Mouse (Mus musculus) embryonic facial prominence, embryonic 10.5 days (tissue): ENCODE measurements around the gene Edem3. TPM values are rescaled to one million over a fixed set of nuclear protein-coding genes. Genes with fewer than 3 reads are reported as not detected.

Source experiments
- DNase-seq: peaks from one replicate; pipeline ENCODE4 v3.0.0-alpha.2; 2017; ENCODE audit warnings: low spot score
- H3K27ac ChIP-seq: fragments of 300-500 bp; sonication (generic); replicated peaks from 2 replicates; pipeline ENCODE4 v1.5.1; 2016; ENCODE audit warnings: mild to moderate bottlenecking
- H3K27me3 ChIP-seq: fragments of 300-500 bp; sonication (generic); replicated peaks from 2 replicates; pipeline ENCODE4 v1.6.1; 2016; ENCODE audit warnings: low read depth, mild to moderate bottlenecking; ENCODE audit not compliant: poor library complexity, severe bottlenecking
- H3K36me3 ChIP-seq: fragments of 300-500 bp; sonication (generic); replicated peaks from 2 replicates; pipeline ENCODE4 v1.6.1; 2016; ENCODE audit warnings: mild to moderate bottlenecking, moderate library complexity
- H3K4me1 ChIP-seq: fragments of 300-500 bp; sonication (generic); 2 replicates; pipeline ENCODE4 v1.6.1; 2016
- H3K4me3 ChIP-seq: fragments of 300-500 bp; sonication (generic); 2 replicates; pipeline ENCODE4 v1.5.1; 2016; ENCODE audit warnings: mild to moderate bottlenecking, moderate library complexity
- H3K9me3 ChIP-seq: fragments of 300-500 bp; sonication (generic); 2 replicates; pipeline ENCODE4 v1.6.1; 2016; ENCODE audit warnings: mild to moderate bottlenecking
- WGBS: fragments of 180-500 bp; shearing (Covaris S2); methylation state at CpG from one replicate; pipeline ENCODE4 v1.1.7; 2016; 5-methylcytosine and 5-hydroxymethylcytosine counted together
- polyA plus RNA-seq: library from polyadenylated mRNA; unstranded; fragments of >200 nt; fragmentation: Nextera tagmentation; extraction: Ambion mirVana; gene quantifications from 2 replicates; pipeline ENCODE4 v1.2.1, GENCODE M21; 2016

Edem3 gene
- 18.9 and 19.1 TPM in 2 replicates for polyA plus RNA-seq

DNA sequence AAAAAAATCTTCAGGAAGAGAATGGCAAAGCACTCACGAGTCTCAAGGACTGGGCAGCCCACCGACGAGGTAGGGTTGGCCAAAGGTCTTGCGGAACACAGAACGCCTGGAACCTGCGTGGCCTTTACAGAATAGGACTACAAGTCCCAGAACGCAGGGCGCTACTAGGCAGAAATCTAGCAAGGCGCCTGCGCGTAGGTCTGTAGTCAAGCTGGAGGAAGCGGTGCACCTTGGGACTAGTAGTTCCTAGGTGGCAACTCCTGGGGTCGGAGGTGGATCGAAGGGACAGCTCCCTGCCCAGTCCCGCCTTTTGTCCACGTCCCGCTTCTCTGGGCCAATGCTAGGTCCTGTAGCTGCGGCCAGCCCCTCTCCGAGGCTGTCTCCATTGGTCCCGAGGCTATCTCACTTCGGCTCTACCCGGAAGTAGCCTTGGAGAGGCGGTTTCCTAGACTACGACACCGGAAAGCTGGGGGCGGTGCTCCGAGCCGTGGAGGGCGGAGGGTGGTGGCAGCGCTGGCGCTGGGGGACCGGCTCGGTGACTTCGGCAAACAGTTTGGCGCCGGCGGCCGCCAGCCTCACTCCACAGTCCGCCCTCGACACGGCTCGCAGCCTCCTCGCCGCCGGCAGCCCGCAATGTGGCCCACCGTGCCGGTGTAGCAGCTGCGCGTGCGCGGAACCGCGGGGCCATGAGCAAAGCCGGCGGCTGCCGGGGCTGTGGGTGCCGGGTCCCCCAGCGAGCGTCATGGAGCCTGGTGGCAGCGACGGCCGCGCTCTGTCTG is at the start of gene Edem3:
Gene Edem3, plus strand, starts transcription at position 491 of the 779 bp plus-strand sequence.
- peaks cover 30% of the 10 kb centered on the region for H3K4me1 ChIP-seq
- no peaks in the 10 kb centered on the region for H3K9me3 ChIP-seq
- DNase-seq: peak; percentile 96
- H3K27ac ChIP-seq: peak within 1 kb of the TSS; percentile 85
- WGBS: under 1% methylated on average over 64 of the region's 64 CpGs
- peak within 1 kb of the TSS; percentile 97 for H3K4me3 ChIP-seq
- no peaks in the 10 kb centered on the region for H3K27me3 ChIP-seq
- 0 out of 2 replicates have a peak, but pooled peaks cover 1% of the 10 kb centered on the region for H3K36me3 ChIP-seq

DNA sequence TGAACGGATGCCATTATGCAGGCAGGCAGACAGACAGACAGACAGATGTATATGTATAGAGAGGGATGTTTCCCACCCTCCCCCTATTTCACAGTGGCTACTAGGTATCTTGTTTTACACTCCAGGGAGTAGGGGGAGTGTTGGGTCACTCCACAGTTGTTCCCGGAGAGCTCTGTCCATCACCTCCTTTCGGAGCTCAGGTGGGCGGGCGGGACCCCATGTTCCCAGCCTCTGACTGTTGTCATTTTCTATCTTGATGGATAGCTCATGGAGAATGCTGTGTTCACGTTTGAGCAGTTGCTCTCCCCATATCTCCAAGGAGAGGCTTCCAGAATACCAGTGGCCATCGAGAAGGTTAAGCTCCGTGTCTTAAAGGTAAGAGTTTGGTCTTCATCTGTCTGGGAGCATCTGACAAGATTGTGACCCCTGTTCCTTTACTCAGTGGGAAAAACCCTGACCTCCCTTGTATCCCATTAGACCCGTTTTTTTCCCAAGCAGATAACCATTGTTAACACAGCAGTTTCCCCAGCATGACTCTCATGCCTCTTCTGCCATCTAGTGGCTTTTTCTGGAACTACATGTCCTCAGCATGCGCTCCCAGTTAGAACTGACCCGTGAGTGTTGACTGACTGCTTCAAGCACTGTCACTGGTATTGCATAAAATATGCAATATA is 49.3 kb upstream of the Edem3 start:
- H3K4me1 ChIP-seq: peaks cover 8% of the 10 kb centered on the region; the same call in 1 of the 2 replicates
- H3K9me3 ChIP-seq: no peaks in the 10 kb centered on the region
- no peaks in the 10 kb centered on the region for H3K27me3 ChIP-seq
- H3K36me3 ChIP-seq: no peaks in the 10 kb centered on the region
- 37% methylated on average over 11 of the region's 11 CpGs for WGBS
- peak; percentile 79 for DNase-seq
- no peak overlapping the region for H3K27ac ChIP-seq
- H3K4me3 ChIP-seq: no peak overlapping the region

DNA sequence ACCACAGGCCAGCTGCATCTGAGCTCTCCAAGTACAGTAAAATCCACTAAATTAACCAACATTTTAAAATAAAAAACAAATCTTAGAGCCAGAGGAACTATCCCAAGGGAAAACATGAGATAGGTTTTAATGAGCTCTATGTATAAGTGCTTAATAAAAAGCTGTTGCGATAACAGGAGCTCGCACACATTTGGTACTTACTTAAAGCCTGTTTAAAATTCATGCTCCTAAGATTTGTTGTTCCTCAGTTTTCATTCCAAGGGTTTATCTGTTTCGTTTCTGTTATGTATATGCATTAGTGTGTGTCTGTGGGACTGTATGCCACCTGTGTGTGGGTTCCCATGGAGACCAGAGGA is 48.8 kb upstream of the Edem3 start:
- WGBS: 84% methylated on average over 3 of the region's 3 CpGs
- Histone ChIP-seq H3K9me3 (no peaks in the 10 kb centered on the region), H3K4me3 (no peak overlapping the region)

DNA sequence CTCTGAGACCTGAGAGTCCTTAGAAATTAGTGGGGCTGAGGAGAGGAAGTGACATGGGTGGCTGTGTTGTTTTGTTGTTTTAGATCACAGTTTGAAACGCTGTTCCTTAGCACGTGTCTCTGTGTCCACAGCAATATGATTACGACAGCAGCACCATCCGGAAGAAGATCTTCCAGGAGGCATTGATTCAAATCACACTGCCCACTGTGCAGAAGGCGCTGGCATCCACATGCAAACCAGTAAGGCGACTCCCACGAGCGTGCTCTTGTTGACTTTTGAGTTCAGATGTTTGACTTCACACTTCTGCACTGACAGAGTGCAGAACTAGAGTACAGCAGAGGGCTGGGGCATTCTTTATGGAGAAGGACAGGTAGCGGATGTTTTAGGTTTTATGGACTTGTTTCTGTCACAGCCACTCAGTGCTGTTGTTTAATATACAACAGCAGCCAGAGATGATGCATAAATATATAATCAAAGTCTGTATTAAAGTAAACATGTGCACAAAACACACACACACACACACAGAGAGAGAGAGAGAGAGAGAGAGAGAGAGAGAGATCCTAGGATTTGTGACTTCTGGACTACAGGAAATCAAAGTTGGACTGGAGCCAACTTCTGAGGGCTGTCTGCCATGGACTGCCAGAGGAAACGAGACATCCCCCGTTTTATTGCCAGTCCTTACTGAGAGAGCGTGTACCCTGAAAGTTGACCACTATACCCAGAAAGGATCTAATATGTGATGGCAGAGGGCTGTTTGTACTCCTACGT is 46.0 kb upstream of the Edem3 start:
- H3K4me1 ChIP-seq: peaks cover 8% of the 10 kb centered on the region; the same call in 1 of the 2 replicates
- no peak for DNase-seq
- no peaks in the 10 kb centered on the region for H3K27me3 ChIP-seq
- no peaks in the 10 kb centered on the region for H3K36me3 ChIP-seq
- 80% methylated on average over 13 of the region's 13 CpGs for WGBS
- H3K27ac ChIP-seq: no peak overlapping the region
- H3K4me3 ChIP-seq: no peak overlapping the region
- no peaks in the 10 kb centered on the region for H3K9me3 ChIP-seq

More for the DNA sequence above, 48.8 kb upstream of the Edem3 start:
- Histone ChIP-seq H3K36me3 (no peaks in the 10 kb centered on the region), H3K27ac (no peak overlapping the region), H3K27me3 (no peaks in the 10 kb centered on the region), H3K4me1 (peaks cover 8% of the 10 kb centered on the region; the same call in 1 of the 2 replicates)
- DNase-seq: no peak

DNA sequence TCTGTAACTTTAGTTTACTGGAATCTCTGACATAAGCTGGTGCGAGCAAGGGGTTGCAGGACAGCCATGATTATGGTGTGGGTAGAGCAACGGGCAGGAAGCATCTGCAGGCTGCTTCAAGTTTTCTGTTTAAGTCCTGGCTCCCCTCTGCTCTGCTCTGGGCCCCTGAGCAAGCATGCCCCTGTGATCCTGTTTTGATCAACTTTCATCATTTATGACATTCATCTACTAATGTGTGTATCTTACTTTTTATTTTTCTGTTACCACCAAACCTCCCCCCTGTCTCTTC is 45.5 kb upstream of the Edem3 start:
- H3K36me3 ChIP-seq: no peaks in the 10 kb centered on the region
- no peak overlapping the region for H3K4me3 ChIP-seq
- H3K27ac ChIP-seq: no peak overlapping the region
- peaks cover 8% of the 10 kb centered on the region; the same call in 1 of the 2 replicates for H3K4me1 ChIP-seq
- H3K27me3 ChIP-seq: no peaks in the 10 kb centered on the region
- H3K9me3 ChIP-seq: no peaks in the 10 kb centered on the region
- WGBS: 80% methylated on average over 2 of the region's 2 CpGs
- no peak for DNase-seq

DNA sequence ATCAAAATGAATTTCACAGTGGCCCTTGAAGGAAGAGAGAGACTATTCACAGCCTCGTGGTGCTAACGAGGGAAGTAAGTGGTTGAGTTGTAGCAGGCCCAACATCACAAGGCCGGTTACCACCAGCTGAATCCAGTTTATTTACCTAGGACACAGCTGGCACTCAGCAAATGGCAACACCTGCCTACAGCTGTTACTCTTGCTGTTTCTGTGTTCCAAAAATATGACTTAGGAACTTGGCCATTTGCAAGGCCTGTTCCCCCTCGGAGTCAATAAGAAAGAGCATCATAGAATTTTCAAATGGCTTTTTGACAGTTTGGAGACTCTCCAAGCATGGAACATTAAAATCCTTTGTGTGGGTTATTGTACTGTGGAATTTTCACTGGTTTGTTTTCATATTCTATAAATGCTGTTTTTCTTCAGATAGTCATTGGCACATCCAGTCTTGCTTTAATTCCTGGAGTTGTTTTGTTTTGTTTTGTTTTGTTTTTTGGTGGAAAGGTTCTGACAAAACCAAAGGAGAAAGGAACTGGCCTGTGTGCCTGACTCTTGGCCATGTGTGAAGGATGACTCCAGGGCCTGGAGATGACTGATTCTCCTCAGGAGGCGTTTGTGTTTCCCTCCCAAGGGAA is 44.6 kb upstream of the Edem3 start:
- DNase-seq: no peak
- no peak overlapping the region for H3K27ac ChIP-seq
- 0 out of 2 replicates have a peak, but pooled peaks cover 6% of the 10 kb centered on the region for H3K4me1 ChIP-seq
- no peaks in the 10 kb centered on the region for H3K27me3 ChIP-seq
- H3K36me3 ChIP-seq: no peaks in the 10 kb centered on the region
- WGBS: 74% methylated on average over 5 of the region's 5 CpGs
- no peak overlapping the region for H3K4me3 ChIP-seq
- H3K9me3 ChIP-seq: no peaks in the 10 kb centered on the region

DNA sequence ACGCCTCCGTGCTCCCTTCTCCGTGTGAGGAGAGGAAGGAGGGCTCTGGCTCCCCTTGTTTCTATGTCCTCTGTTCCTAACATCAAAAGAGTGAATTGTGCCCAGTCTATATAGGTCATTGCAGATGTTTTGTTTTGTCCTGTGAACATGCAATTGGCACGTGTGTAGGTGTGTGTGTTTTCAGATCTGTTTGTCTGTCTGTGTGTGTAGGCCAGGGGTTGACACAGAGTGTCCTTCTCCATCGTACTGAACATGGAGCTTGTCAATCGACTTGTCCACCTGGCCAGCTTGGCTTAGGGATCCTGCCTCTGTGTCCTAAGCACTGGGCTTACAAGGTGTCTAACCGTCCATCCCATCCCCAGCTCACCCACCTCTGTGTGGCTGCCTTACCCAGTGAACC is 44.1 kb upstream of the Edem3 start:
- H3K4me1 ChIP-seq: 0 out of 2 replicates have a peak, but pooled peaks cover 6% of the 10 kb centered on the region
- H3K27me3 ChIP-seq: no peaks in the 10 kb centered on the region
- no peaks in the 10 kb centered on the region for H3K36me3 ChIP-seq

DNA sequence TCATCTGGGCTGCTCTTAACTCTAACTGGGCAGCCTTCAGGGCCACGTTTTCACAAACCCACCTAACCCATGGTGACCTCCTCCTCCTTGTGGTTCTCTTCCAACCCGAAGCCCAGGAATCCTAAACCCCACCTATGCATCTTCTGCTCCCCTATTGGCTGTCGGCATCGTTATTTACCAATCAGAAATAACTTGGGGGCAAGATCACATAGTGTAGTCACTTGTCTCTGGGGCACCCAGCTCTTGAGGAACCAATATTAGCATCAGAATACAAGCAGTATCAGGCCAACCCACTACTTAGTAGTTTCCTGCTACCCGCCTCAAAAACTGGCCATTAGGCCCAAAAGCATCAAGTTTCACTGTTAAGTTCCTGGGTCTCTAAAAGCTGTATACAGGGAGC is 42.5 kb upstream of the Edem3 start:
- H3K4me3 ChIP-seq: no peak overlapping the region
- no peaks in the 10 kb centered on the region for H3K36me3 ChIP-seq
- 42% methylated on average over 5 of the region's 5 CpGs for WGBS
- no peaks in the 10 kb centered on the region for H3K9me3 ChIP-seq
- H3K4me1 ChIP-seq: 0 out of 2 replicates have a peak, but pooled peaks cover 6% of the 10 kb centered on the region
- H3K27me3 ChIP-seq: no peaks in the 10 kb centered on the region
- H3K27ac ChIP-seq: no peak overlapping the region
- DNase-seq: no peak

More for the DNA sequence above, 44.1 kb upstream of the Edem3 start:
- Histone ChIP-seq H3K4me3 (no peak overlapping the region), H3K9me3 (no peaks in the 10 kb centered on the region), H3K27ac (no peak overlapping the region)
- WGBS: 77% methylated on average over 7 of the region's 7 CpGs
- DNase-seq: no peak

DNA sequence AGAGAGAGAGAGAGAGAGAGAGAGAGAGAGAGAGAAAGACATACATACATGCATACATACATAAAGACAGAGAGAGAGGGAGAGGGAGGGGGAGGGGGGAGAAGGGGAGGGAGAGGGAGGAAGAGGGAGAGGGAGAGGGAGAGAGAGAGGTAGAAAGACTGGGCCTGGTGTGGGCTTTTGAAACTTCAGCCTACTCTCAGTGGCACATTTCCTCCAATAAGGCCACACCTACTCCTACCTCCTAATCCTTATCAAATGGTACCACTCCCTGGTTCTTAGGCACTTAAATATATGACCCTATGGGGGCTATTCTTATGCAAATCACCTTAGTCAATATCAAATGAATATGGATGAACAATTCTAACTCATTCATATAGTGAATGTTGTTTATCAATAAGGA is 41.5 kb upstream of the Edem3 start:
- H3K9me3 ChIP-seq: no peaks in the 10 kb centered on the region
- no peaks in the 10 kb centered on the region for H3K36me3 ChIP-seq
- 0 out of 2 replicates have a peak, but pooled peaks cover 6% of the 10 kb centered on the region for H3K4me1 ChIP-seq
- no peak for DNase-seq
- no peak overlapping the region for H3K4me3 ChIP-seq
- no peaks in the 10 kb centered on the region for H3K27me3 ChIP-seq
- no peak overlapping the region for H3K27ac ChIP-seq

DNA sequence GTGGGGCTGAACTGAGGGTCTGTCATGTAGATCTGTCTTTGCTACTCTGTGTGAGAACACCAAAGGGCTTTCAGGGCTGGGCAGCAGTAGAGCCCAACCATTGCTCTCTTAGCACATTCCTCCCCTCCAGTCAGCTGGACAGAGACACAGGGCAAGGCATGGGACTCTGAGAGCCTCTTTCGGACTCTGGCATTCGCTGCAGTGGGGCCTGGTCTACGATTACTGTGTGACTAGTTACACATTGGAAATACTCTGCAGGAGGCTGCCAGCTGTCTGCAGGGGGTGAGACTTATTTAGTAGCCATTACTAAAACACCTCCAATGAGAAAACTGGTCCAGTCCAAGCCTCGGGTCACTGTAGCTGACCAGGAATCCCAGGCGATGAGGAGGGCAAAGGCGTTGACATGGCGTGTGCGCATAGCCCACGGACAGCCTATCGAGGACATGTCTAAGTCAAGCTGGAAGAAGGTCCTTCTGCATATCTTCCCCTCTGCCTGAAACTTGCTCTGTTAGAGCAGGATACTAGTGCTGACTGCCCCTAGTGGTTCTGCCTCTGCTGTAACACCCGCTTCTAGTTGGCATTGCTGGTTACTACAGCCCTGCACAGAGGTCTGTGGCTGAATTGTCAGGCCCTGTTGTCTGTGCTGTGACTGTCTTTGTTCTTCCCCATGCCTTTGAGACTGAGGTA is 39.0 kb upstream of the Edem3 start:
- WGBS: 78% methylated on average over 11 of the region's 11 CpGs

DNA sequence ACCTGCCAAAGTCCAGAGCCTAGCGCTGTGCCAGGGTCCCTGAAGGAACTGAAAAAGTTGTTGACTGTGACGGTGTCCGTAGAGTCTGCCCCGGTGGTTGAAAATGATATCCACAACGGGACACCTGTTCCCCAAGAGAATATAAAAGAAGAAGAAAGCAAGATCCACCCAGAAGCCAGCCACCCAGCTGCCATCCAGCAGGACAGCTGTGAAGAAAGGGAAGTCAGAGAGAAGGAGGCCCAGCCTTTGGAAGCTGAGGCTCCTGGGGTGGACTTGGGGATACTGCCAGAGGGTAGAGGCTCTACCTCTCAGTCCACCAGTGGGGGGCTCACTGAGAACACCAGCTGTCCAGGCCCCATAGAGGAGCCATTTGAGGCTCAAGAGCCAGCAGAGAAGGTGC is 37.5 kb upstream of the Edem3 start:
- WGBS: 93% methylated on average over 5 of the region's 5 CpGs
- no peak for DNase-seq
- no peaks in the 10 kb centered on the region for H3K36me3 ChIP-seq
- no peaks in the 10 kb centered on the region for H3K9me3 ChIP-seq
- no peaks in the 10 kb centered on the region for H3K4me1 ChIP-seq
- H3K27me3 ChIP-seq: no peaks in the 10 kb centered on the region
- no peak overlapping the region for H3K4me3 ChIP-seq
- H3K27ac ChIP-seq: no peak overlapping the region

More for the DNA sequence above, 39.0 kb upstream of the Edem3 start:
- no peak for DNase-seq
- Histone ChIP-seq H3K36me3 (no peaks in the 10 kb centered on the region), H3K9me3 (no peaks in the 10 kb centered on the region), H3K27ac (no peak overlapping the region), H3K4me1 (no peaks in the 10 kb centered on the region), H3K4me3 (no peak overlapping the region), H3K27me3 (no peaks in the 10 kb centered on the region)

DNA sequence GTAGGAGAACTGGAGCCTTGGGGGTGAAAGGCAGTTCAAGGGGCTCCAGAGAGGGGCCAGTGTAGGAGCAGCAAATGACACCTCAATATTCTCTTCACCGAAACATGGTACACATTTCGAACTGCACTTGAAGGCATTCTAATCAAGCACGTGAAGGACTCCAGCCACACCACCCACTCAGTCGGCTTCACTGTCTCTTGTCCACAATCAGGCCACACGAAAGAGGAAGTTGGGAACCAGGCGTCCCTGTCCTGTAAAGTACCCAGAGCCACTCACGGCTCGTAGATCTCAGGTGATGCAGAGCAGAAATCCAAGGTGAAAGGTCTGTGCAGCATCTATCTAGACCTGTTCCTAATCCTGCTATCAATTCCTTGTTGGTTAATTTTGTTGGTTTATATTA is 36.6 kb upstream of the Edem3 start:
- WGBS: 91% methylated on average over 8 of the region's 8 CpGs
- H3K4me3 ChIP-seq: no peak overlapping the region
- no peaks in the 10 kb centered on the region for H3K4me1 ChIP-seq
- H3K27ac ChIP-seq: no peak overlapping the region
- H3K27me3 ChIP-seq: no peaks in the 10 kb centered on the region
- DNase-seq: no peak
- no peaks in the 10 kb centered on the region for H3K36me3 ChIP-seq
- no peaks in the 10 kb centered on the region for H3K9me3 ChIP-seq
